Mouse (Mus musculus): Measurements from ENCODE around the gene Cct7. TPM values are rescaled to one million over a fixed set of nuclear protein-coding genes. Genes with fewer than 3 reads are reported as not detected.
A peak's percentile ranks its signal among the peaks of the same experiment; 100 is the strongest.

Cct7 gene
- total RNA-seq, 2 experiments from 2014 or later: 194 to 207 TPM

DNA sequence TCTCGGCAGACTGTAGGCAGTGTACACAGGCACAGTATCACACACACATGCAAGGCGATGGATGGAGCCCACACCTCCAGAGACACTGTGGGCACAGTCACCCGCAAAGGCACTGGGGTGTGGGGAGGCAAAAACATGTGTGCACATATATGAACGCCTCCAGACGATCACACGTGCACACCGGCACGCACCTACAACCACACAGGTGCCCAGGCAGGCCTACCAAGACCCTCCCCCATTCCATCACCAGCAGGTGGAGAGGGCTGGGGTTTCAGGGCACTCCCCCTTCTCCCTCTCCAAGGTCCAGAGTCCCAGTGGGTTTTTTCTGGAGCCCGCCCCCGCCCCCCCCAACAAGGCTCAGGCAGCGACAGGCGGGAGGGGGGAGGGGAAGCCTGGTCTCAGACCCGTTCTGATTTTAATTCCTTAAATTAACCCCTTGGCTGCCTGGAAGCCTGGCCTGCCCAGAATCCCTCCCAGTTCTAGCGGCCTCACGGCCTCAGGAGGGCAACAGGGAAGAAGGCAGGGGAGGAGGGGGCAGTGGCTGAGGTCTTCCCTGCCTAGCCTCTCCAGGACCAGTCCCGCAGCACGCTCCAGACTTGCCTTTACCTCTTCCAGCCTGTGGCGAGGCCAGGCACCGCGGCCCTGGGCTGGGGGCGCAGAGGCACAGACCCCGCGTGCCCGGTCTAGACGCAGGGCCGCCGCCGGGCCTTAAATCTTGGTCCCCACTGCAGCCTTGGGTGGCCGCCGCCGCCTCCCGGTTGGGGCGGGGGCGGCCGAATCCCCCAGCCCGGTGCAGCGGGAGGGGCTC is 51.0 kb downstream of the Cct7 start:
- no peak for DNase-seq

DNA sequence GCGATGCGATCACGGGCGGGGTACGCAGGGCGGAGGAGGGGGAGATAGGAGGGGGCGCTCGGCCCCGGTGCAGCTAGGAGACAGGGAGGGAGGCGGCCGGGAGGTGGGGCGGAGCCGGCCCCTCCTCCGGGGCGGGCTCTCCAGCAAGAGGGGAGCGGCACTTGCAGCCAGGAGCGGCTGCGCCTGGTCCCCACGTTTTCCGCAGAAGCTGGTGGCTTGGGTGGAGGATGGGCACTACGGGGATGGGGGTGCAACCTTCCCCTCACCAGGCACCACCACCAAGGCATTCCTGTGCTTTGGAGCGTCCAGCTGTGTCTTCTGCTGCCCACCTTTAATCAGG is 51.6 kb downstream of the Cct7 start, which contains the start of gene Fbxo41:
TSS of gene Fbxo41 (minus strand) at position 84 of the 340 bp plus-strand sequence.
- DNase-seq: peak; percentile 46

DNA sequence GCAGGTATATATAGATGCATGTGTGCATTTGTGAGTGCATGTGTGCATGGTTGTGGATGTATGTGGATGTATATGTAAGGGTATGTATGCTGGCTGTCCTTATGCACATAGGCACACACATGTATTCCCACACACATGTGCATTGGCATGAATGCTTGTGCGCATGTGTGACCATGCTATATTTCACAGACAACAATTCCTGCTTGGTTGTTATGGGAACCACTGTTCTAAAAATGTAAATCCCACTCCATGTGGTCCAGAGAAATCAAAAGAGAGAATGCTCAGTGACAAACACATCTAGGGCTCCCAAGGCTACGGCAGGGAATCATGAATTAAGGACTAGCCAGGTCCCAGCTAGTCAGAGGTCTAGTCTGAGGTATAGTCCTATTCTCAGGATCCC is 53.6 kb downstream of the Cct7 start:
- DNase-seq: no peak

DNA sequence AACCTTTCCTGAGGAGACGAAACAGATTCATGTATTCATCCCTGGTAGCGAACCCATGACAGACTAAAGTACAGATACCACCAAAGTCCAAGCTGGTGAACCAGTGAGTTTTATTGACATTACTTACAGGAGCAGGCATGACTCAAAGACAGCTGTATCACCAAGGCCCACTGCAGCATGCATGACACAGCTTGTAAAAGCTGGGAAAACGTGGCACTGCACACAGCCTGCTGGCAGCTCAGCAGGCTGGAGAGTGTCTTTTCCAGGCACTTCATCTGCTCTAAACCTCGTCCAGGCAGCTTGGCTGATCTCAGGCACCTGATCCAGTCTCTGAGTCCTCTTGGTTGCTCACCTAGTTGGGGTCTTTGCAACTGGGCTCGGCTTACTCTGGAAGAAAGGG is 57.3 kb downstream of the Cct7 start:
- no peak for DNase-seq

DNA sequence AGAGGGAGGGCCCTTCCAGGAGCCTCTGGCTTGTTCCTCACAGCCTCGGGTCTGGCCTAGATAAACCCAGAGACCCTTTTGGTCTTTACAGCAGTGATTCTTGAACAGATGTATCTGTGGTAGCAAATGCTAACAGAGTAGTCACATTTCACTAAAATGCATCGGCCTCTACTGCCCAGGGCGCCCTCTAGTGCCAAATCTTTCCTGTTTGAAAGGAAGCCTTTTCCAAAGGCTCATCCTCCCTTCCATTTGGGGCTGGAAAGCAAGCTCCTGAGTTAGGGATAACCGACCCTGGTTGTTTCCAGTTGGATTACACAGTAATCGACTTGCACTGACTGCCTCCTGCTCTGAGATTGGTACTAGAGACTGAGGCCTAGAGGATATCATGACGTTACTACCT is 59.2 kb downstream of the Cct7 start:
- DNase-seq: peak; percentile 76

DNA sequence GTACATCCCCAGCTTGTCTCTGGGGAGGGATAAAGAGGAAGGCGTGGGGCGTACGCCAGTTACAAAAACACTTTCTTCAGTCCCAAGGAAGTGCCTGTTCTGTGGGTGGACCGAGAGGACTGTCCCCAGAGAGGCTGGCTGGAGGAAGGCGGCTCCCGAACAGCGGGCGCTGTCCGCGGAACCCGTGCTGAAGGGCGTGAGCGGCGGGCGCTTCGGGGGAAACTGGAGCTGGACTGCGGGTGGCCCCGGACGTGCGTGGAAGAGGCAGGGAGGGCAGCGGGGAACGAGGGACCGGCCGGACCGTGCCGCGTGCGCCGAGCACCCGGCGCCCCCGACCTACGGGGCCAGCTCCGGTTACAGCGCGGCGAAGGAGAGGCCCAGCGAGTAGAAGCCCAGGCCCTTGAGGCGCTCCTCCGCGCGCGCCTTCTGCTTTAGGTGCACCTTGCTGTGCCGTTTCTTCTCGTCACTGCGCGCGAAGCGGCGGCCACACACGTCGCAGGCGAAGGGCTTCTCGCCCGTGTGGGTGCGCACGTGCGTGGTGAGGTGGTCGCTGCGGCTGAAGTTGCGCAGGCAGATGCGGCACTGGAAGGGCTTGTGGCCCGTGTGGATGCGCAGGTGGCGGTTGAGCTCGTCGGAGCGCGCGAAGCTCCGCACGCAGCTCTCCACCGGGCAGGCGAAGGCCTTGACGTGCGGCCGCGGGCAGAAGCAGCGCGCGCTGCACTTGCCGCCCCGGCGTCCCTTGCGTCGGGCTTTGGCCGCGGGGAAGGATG is 60.2 kb downstream of the Cct7 start:
- peak; percentile 84 for DNase-seq

DNA sequence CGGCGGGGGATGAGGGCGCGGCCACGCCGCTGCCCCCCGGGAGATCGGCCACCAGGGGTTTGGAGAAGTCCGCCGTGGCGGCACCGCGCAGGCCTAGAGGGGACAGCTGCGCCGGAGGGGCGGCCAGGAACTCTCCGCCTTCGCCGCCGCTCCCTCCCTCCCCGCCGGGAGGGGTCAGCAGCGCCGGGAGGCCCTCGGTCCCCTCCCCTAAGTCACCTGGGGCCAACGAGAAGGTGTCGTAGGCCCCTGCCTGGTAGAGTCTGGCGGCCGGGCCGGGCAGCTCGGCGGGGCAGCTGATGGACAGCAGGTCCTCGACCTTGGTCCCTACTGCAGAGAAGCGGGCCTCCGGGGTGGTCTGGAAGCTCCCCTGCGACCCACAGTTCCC is 60.7 kb downstream of the Cct7 start:
- DNase-seq: no peak

DNA sequence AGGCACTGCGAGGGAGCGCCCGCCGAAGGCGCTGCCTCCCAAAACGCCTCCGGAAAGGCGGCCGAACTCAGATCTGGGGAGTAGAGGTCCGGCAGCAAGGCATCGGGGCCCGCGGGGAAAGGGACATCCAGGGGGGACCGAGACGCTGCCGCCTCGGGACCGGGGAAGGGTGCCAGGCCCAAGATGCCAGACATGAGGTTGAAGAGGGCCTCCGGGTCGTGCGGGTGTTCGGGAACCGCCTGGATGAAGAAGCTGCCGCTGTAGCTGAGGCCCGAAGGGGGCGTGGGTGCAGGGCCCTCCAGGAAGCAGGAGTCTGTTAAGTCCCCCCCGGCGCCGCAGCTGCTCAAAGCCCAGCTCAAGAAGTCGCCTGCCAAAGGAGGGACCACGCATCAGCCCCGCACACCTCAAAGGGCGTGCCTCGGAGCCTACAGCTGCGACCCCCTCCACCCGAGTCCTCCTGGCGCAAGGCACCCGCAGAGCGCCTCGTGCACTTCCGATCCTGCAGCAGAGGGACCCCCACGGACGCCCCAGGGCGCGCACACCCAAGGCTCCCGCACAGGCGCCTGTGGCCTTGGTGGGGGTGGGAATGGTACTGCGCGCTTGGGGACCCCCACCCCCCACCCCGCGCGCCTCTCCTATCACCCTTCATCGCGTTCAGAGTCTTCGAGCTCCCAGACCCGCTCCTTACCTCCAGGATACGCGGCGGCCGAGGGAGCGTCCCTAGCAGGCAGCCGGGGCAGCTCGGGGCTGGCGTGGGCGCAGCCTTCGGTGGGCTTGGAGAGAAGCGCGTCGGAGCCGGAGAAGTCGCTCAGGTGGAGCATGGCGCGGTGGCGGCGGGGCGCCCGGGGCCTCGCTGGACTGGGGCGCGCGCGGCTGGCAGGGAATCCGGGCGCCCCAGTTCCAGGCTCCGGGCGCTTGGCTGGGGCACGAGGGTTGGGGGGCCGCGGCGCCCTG is 61.5 kb downstream of the Cct7 start:
- peak; percentile 3 for DNase-seq

DNA sequence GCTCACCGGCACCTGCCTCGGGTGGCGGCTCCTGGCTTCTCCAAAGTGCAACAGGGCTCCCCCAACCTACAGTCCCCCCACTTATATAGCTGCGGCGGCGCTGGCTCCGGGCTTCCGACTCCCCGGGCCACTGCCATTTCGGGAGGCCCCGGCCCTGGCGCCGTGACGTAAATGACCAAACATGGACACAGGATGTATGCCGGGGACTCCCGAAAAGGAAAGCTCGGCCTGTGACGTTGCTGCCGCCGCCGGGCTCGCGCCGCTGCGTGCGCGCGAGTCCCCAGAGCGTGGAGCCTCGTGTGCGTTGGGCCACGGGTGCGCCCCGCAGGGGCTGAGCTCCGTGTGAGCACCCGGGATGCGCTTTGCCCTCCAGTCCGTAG is 62.2 kb downstream of the Cct7 start, which contains the start of gene Egr4:
TSS of gene Egr4 (minus strand) at position 59 of the 380 bp plus-strand sequence.
- peak; percentile 64 for DNase-seq

DNA sequence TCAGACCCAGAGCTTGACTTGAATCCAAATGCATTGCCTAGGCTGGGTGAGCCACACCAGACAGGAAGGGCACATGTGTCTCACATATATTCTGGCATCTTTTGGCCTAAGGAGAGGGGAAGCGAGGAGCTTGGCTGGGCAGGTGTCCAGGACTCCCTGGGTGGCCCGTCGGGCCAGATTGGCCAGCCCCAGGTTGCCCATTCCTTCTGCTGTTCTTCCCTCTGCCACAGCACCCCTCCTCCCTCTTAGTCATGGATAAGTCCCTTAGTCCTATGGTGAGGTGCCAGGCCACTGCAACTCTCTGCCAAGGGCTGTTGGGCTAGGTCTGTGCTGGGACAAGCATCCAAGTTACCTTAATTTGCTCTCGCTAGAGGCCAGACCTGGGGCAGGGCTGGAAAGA is 64.6 kb downstream of the Cct7 start:
- no peak for DNase-seq

Other genes with a start within 250 kb of the Cct7 start
- 10 to 100 TPM; 21.5 to 23.1 TPM for gene Sfxn5, start 118.1 kb upstream of the Cct7 start, total RNA-seq (2021)
- 10 to 100 TPM; 24.5 to 32.4 TPM for gene Rab11fip5, start 76.9 kb upstream of the Cct7 start, total RNA-seq (2021)
- not detected for gene Noto, start 27.6 kb upstream of the Cct7 start, total RNA-seq (2021)
- gene Smyd5, start 19.5 kb upstream of the Cct7 start, total RNA-seq (2021): 10 to 100 TPM; 25.7 to 26.7 TPM
- 10 to 100 TPM; 13.2 to 14.4 TPM for gene Pradc1, start 456 bp downstream of the Cct7 start, total RNA-seq (2021)
- gene Fbxo41, start 51.5 kb downstream of the Cct7 start, total RNA-seq (2021): 1 to 10 TPM in 1 of 2 experiments, under 1 TPM in 1; 0.60 to 1.4 TPM
- gene Egr4, start 62.1 kb downstream of the Cct7 start, total RNA-seq (2021): under 1 TPM in 1 of 2 experiments, not detected in 1; 0.21 TPM
- 1 to 10 TPM; 4.4 to 9.4 TPM for gene Alms1, start 136.0 kb downstream of the Cct7 start, total RNA-seq (2021)